Mouse (Mus musculus) midbrain, embryonic 11.5 days (tissue): ENCODE data around the gene Sowaha. TPM values are rescaled to one million over a fixed set of nuclear protein-coding genes. Genes with fewer than 3 reads are reported as not detected.

Experiments
- ATAC-seq: fragments of 200-750 bp; cut with Nextera tagmentation; 2 replicates; pipeline ENCODE4 v1.8.0; 2017; ENCODE audit warnings: moderate TSS enrichment, moderate library complexity; ENCODE audit not compliant: low FRiP score
- DNase-seq: peaks from one replicate; pipeline ENCODE4 v3.0.0; 2015; ENCODE audit warnings: low spot score; ENCODE audit errors: missing footprints
- H3K27ac ChIP-seq: fragments of 300-500 bp; sonication (generic); 2 replicates; pipeline ENCODE4 v1.5.1; 2014; ENCODE audit warnings: low read depth, low read length
- H3K27me3 ChIP-seq: fragments of 300-500 bp; sonication (generic); 2 replicates; pipeline ENCODE4 v1.6.1; 2014; ENCODE audit warnings: mild to moderate bottlenecking, low read length, moderate library complexity, mixed read lengths; ENCODE audit not compliant: control insufficient read depth, insufficient read depth
- H3K36me3 ChIP-seq: fragments of 300-500 bp; sonication (generic); 2 replicates; pipeline ENCODE4 v1.6.1; 2014; ENCODE audit warnings: mild to moderate bottlenecking, low read length, moderate library complexity, mixed read lengths; ENCODE audit not compliant: control insufficient read depth, insufficient read depth
- H3K4me1 ChIP-seq: fragments of 300-500 bp; sonication (generic); 2 replicates; pipeline ENCODE4 v1.6.1; 2014; ENCODE audit warnings: low read length; ENCODE audit not compliant: control insufficient read depth, insufficient read depth
- H3K4me2 ChIP-seq: fragments of 300-500 bp; sonication (generic); 2 replicates; pipeline ENCODE4 v1.6.1; 2014; ENCODE audit warnings: mild to moderate bottlenecking, moderate library complexity
- H3K4me3 ChIP-seq: fragments of 300-500 bp; sonication (generic); 2 replicates; pipeline ENCODE4 v1.5.1; 2014; ENCODE audit warnings: low read depth, low read length
- H3K9ac ChIP-seq: fragments of 300-500 bp; sonication (generic); 2 replicates; pipeline ENCODE4 v1.6.1; 2014; ENCODE audit warnings: low read length
- H3K9me3 ChIP-seq: fragments of 300-500 bp; sonication (generic); 2 replicates; pipeline ENCODE4 v1.6.1; 2016; ENCODE audit warnings: low read length; ENCODE audit not compliant: control insufficient read depth
- WGBS: fragments of 180-500 bp; shearing (Covaris S2); extraction: QIAGEN DNeasy Blood & Tissue Kit; methylation state at CpG from one replicate; pipeline ENCODE4 v1.1.7; 2014; 5-methylcytosine and 5-hydroxymethylcytosine counted together
- polyA plus RNA-seq: library from polyadenylated mRNA; unstranded; fragments of >200 nt; fragmentation: Nextera tagmentation; extraction: Ambion mirVana; gene quantifications from 2 replicates; pipeline ENCODE4 v1.2.1, GENCODE M21; 2014

Sowaha gene
- polyA plus RNA-seq, 1 experiment from 2014 or later, result 0.05 TPM

DNA sequence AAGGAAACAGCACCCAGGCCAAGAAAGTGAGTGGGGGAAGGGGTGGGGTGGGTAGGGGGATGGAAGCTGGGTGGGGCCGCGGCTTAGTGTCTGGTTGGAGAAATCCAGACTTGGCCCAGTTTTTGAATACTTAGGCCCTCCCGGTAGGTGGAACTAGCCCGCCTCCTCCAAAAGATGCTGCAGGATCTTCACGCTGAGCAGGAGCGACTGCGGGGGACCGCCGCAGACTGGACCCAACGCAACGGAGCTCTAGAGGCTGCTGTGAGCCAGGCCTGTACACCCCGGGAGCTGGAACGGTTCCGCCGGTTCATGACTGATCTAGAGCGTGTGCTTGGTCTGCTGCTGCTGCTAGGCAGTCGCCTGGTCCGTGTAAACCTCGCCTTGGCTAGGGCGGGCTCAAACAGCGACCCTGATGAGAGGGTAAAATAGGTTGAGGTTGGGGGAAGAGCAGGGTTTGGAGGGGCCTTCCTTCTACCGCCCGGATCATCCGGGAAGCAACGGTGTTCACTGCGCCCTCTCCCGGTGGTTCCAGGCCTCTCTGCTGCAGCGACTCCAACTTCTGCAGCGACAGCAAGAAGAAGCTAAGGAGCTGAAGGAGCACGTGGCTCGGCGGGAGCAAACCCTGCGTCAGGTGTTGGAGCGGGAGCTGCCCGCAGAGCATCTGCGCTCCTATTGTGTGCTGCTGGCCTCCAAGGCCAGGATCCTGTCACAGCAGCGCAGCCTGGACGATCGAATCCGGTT is 13.7 kb downstream of the Sowaha start:
- Histone ChIP-seq H3K9ac (peak overlapping the region; percentile 46; the same call in 1 of the 2 replicates), H3K9me3 (no peaks in the 10 kb centered on the region), H3K4me1 (peaks cover 13% of the 10 kb centered on the region), H3K27ac (no peak overlapping the region), H3K4me3 (0 out of 2 replicates have a peak overlapping the region, but pooled peaks have one; percentile 6), H3K27me3 (peaks cover 75% of the 10 kb centered on the region), H3K4me2 (peak overlapping the region; percentile 42), H3K36me3 (no peaks in the 10 kb centered on the region)
- ATAC-seq, result peak; percentile 60; the same call in 1 of the 2 replicates
- DNase-seq, result peak; percentile 98
- 3% methylated on average over 40 of the region's 40 CpGs for WGBS

- WGBS, result 6% methylated on average over 55 of the region's 55 CpGs
- H3K4me1 ChIP-seq, result peaks cover 4% of the 10 kb centered on the region; the same call in 1 of the 2 replicates
- ATAC-seq (no peak), DNase-seq (peak; percentile 94)
- peaks cover 63% of the 10 kb centered on the region for H3K27me3 ChIP-seq
- no peak overlapping the region for H3K27ac ChIP-seq
- H3K4me3 ChIP-seq, result peak overlapping the region; percentile 36
- H3K4me2 ChIP-seq, result peak overlapping the region; percentile 64
- H3K9me3 ChIP-seq, result no peaks in the 10 kb centered on the region
- H3K36me3 ChIP-seq, result no peaks in the 10 kb centered on the region
- peak overlapping the region; percentile 47; the same call in 1 of the 2 replicates for H3K9ac ChIP-seq
Observed at GRCm38 (mm10) chr11:53463551-53464424, 16.3 kb downstream of the Sowaha start.

- 17% methylated on average over 5 of the region's 5 CpGs for WGBS
- Histone ChIP-seq H3K9me3 (no peaks in the 10 kb centered on the region), H3K27me3 (peaks cover 71% of the 10 kb centered on the region), H3K4me3 (no peak overlapping the region), H3K4me2 (no peak overlapping the region), H3K27ac (no peak overlapping the region), H3K9ac (no peak overlapping the region), H3K36me3 (no peaks in the 10 kb centered on the region), H3K4me1 (peaks cover 6% of the 10 kb centered on the region; the same call in 1 of the 2 replicates)
- ATAC-seq (no peak), DNase-seq (no peak)
Observed at GRCm38 (mm10) chr11:53461727-53462126, 18.3 kb downstream of the Sowaha start.

DNA sequence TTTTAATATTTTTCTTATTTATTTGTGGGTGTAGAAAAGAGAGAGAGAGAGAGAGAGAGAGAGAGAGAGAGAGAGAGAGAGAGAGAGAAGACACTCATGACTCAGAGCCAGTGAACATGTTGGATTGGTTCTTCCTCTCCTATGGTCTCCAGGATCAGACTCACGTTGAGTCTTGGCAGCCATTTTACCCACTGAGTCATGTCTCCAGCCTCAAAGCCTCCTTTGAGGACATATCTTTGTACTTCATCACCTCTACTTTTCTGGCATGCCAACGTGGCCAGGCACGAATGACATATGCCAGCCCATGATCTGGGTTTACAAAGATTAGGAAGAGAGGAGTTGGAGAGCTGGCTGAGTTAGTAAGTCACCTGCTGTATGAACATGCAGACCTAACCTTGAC is 19.9 kb downstream of the Sowaha start:
- ATAC-seq (no peak), DNase-seq (no peak)
- peaks cover 6% of the 10 kb centered on the region; the same call in 1 of the 2 replicates for H3K4me1 ChIP-seq
- no peak overlapping the region for H3K9ac ChIP-seq
- no peaks in the 10 kb centered on the region for H3K36me3 ChIP-seq
- H3K27ac ChIP-seq, result no peak overlapping the region
- H3K4me2 ChIP-seq, result no peak overlapping the region
- 82% methylated on average over 3 of the region's 3 CpGs for WGBS
- no peak overlapping the region for H3K4me3 ChIP-seq
- peaks cover 62% of the 10 kb centered on the region for H3K27me3 ChIP-seq
- H3K9me3 ChIP-seq, result no peaks in the 10 kb centered on the region

- no peak overlapping the region for H3K4me2 ChIP-seq
- DNase-seq (no peak), ATAC-seq (no peak)
- no peak overlapping the region for H3K4me3 ChIP-seq
- no peak overlapping the region for H3K27ac ChIP-seq
- no peak overlapping the region for H3K9ac ChIP-seq
- peaks cover 50% of the 10 kb centered on the region for H3K27me3 ChIP-seq
- H3K9me3 ChIP-seq, result no peaks in the 10 kb centered on the region
- WGBS, result 50% methylated on average over 3 of the region's 3 CpGs
- peaks cover 6% of the 10 kb centered on the region; the same call in 1 of the 2 replicates for H3K4me1 ChIP-seq
- H3K36me3 ChIP-seq, result no peaks in the 10 kb centered on the region
Observed at GRCm38 (mm10) chr11:53458996-53459395, 21.1 kb downstream of the Sowaha start.

DNA sequence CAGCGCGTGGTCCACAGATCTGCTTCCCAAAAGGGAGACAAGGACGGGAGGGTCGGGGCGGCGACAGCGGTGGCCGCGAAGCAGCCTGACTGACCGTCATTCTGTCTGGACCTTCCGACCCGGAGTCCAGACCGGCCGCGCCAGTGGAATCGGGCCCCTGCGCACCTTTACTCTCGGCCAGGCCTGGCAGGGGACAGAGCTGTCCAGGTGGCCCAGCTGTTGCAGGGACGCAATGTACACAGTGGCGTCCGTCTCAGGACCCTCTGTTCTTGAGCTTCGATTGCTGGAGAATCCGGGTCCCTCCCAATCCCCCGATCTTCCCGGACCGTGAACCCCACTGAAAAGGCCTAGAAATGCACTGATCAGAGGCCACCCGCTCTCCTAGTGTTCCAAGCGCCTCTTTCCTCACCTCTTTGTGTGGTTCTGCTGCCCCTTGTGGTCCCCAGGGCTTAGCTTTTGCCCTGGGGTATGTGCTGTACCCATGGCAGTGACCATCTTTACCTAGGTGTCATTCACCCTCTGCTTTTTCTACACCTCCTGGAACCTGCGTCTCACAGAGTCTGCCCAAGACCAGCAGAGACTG is 22.6 kb downstream of the Sowaha start:
- Histone ChIP-seq H3K27me3 (peaks cover 34% of the 10 kb centered on the region), H3K9ac (peak overlapping the region; percentile 62), H3K4me1 (0 out of 2 replicates have a peak, but pooled peaks cover 3% of the 10 kb centered on the region), H3K36me3 (no peaks in the 10 kb centered on the region), H3K9me3 (no peaks in the 10 kb centered on the region), H3K4me3 (peak overlapping the region; percentile 43), H3K4me2 (peak overlapping the region; percentile 83), H3K27ac (no peak overlapping the region)
- peak; percentile 88 for DNase-seq
- ATAC-seq, result peak; percentile 19; the same call in 1 of the 2 replicates
- WGBS, result 4% methylated on average over 29 of the region's 29 CpGs

GRCm38 (mm10) chr11:53456474-53457371 is 23.4 kb downstream of the Sowaha start, which contains the start of the genes Gm10447 and Shroom1:
TSS of gene Gm10447 (minus strand) at chr11:53457110.
TSS of gene Shroom1 (plus strand) at chr11:53457205.
- no peak within 1 kb of the TSS for H3K27ac ChIP-seq
- H3K4me3 ChIP-seq, result peak within 1 kb of the TSS; percentile 43
- H3K4me2 ChIP-seq, result peak within 1 kb of the TSS; percentile 83
- peak within 1 kb of the TSS; percentile 62 for H3K9ac ChIP-seq
- DNase-seq (peak; percentile 94), ATAC-seq (peak; percentile 75)
- 6% methylated on average over 42 of the region's 42 CpGs for WGBS
- H3K27me3 ChIP-seq, result peaks cover 27% of the 10 kb centered on the region
- H3K36me3 ChIP-seq, result no peaks in the 10 kb centered on the region
- 0 out of 2 replicates have a peak, but pooled peaks cover 3% of the 10 kb centered on the region for H3K4me1 ChIP-seq
- H3K9me3 ChIP-seq, result no peaks in the 10 kb centered on the region

GRCm38 (mm10) chr11:53453031-53453430 is 27.0 kb downstream of the Sowaha start:
- 85% methylated on average over 5 of the region's 5 CpGs for WGBS
- peaks cover 17% of the 10 kb centered on the region for H3K27me3 ChIP-seq
- 0 out of 2 replicates have a peak, but pooled peaks cover 3% of the 10 kb centered on the region for H3K4me1 ChIP-seq
- no peaks in the 10 kb centered on the region for H3K36me3 ChIP-seq
- no peak for DNase-seq
- H3K4me2 ChIP-seq, result no peak overlapping the region
- no peak overlapping the region for H3K9ac ChIP-seq
- no peak overlapping the region for H3K27ac ChIP-seq
- ATAC-seq, result no peak
- no peak overlapping the region for H3K4me3 ChIP-seq
- no peaks in the 10 kb centered on the region for H3K9me3 ChIP-seq
